In genomic region chr9:114562031-114562918, GRCm38 (mm10) we compare ENCODE assay signal across 9 mouse cellular contexts. TPM values are rescaled to one million over a fixed set of nuclear protein-coding genes. Genes with fewer than 3 reads are reported as not detected.
A peak's percentile ranks its signal among the peaks of the same experiment; 100 is the strongest.
DNase-seq lines count a peak whose midpoint lies in the region; ATAC-seq and TF ChIP-seq lines count a peak whose summit lies in the region.
"Had no signal": no experiment of that assay in that cellular context is flagged by ENCODE, and none has a peak within 500 bp of the region (broad histone marks: within the 10 kb centered on the region; RNA-seq: fewer than 3 reads in every experiment).

No protein-coding gene starts in this region.

- TF ChIP-seq POLR2A in embryonic fibroblast, embryonic 13.5 days (IDR thresholded peaks at IDR 0.05; ENCODE audit: low read depth, low read length), result no peak

- H3K36me3 ChIP-seq in intestine, embryonic 16.5 days (ENCODE audit: control insufficient read depth, insufficient read depth, low read length), result no peaks in the 10 kb centered on the region
- H3K36me3 ChIP-seq in neural tube, embryonic 12.5 days, result no peaks in the 10 kb centered on the region

- peaks cover 35% of the 10 kb centered on the region for H3K27me3 ChIP-seq in intestine, embryonic 16.5 days (replicated peaks; ENCODE audit: control insufficient read depth, insufficient read depth, low read length)
- peaks cover 19% of the 10 kb centered on the region for H3K27me3 ChIP-seq in neural tube, embryonic 12.5 days (replicated peaks)

- WGBS in intestine, embryonic 16.5 days, result 1% methylated on average over 96 of the region's 101 CpGs
- WGBS in neural tube, embryonic 12.5 days, result under 1% methylated on average over 95 of the region's 101 CpGs

- no peaks in the 10 kb centered on the region for H3K9me3 ChIP-seq in intestine, embryonic 16.5 days (ENCODE audit: control insufficient read depth, low read length)
- H3K9me3 ChIP-seq in neural tube, embryonic 12.5 days, result no peaks in the 10 kb centered on the region

- H3K4me3 ChIP-seq in left cerebral cortex, adult 2 months, result peak overlapping the region; percentile 33
- H3K4me3 ChIP-seq in embryonic fibroblast, embryonic 13.5 days (ENCODE audit: insufficient read depth, low read length), result peak overlapping the region; percentile 44
- H3K4me3 ChIP-seq in intestine, embryonic 16.5 days (ENCODE audit: low read length), result peak overlapping the region; percentile 69
- H3K4me3 ChIP-seq in neural tube, embryonic 12.5 days, result peak overlapping the region; percentile 67

- ATAC-seq in intestine, embryonic 16.5 days, result 0 out of 2 replicates have a peak, but pooled peaks have one; percentile 14
- ATAC-seq in neural tube, embryonic 12.5 days (ENCODE audit: low FRiP score, low read depth), result peak; percentile 2; the same call in 1 of the 2 replicates

- peak in 1 of 2 experiments; percentile 14 for DNase-seq in left cerebral cortex, adult 2 months (ENCODE audit: extremely low spot score in 1 of 2, low spot score in 2 of 2)
- no peak for DNase-seq in left cerebral cortex, postnatal 4 days
- no peak for DNase-seq in urinary bladder, postnatal 36 days (ENCODE audit: low spot score in 2 of 2)
- no peak for DNase-seq in thymus, postnatal 0 days (ENCODE audit: low spot score)
- DNase-seq in right cerebral cortex, postnatal 10 days (ENCODE audit: low spot score in 2 of 2), result no peak

- no peak for TF ChIP-seq CTCF in left cerebral cortex, adult 2 months (IDR thresholded peaks at IDR 0.05)
- no peak for TF ChIP-seq CTCF in embryonic fibroblast, embryonic 13.5 days (IDR thresholded peaks at IDR 0.05; ENCODE audit: borderline replicate concordance, insufficient read depth, low read length)

- intact Hi-C loops in left cerebral cortex, adult 2 months (cut with DNase I), result no loop called here
- intact Hi-C loops in left cerebral cortex, postnatal 4 days (cut with DNase I), result no loop called here

- H3K4me1 ChIP-seq in embryonic fibroblast, embryonic 13.5 days (ENCODE audit: control insufficient read depth, insufficient read depth, low read length), result no peaks in the 10 kb centered on the region
- no peaks in the 10 kb centered on the region; the same call in none of the 2 replicates for H3K4me1 ChIP-seq in intestine, embryonic 16.5 days (ENCODE audit: control insufficient read depth, insufficient read depth, low read length)
- peaks cover 42% of the 10 kb centered on the region for H3K4me1 ChIP-seq in neural tube, embryonic 12.5 days

- H3K27ac ChIP-seq in left cerebral cortex, adult 2 months, result no peak overlapping the region
- H3K27ac ChIP-seq in embryonic fibroblast, embryonic 13.5 days (ENCODE audit: insufficient read depth, low read length), result no peak overlapping the region
- H3K27ac ChIP-seq in intestine, embryonic 16.5 days (ENCODE audit: low read length), result peak overlapping the region; percentile 98
- H3K27ac ChIP-seq in neural tube, embryonic 12.5 days, result no peak overlapping the region

- peak overlapping the region; percentile 90 for H3K9ac ChIP-seq in intestine, embryonic 16.5 days (ENCODE audit: low read depth, low read length)
- H3K9ac ChIP-seq in neural tube, embryonic 12.5 days, result peak overlapping the region; percentile 75

- H3K4me2 ChIP-seq in intestine, embryonic 16.5 days (ENCODE audit: low read depth, low read length), result peak overlapping the region; percentile 83
- H3K4me2 ChIP-seq in neural tube, embryonic 12.5 days (replicated peaks), result peak overlapping the region; percentile 87

RNA-seq across cellular contexts. Expression of gene Trim71, which starts 1.9 kb away (rescaled TPM):
- total RNA-seq in left cerebral cortex, adult 2 months (2021), result under 1 TPM; 0.72 to 0.84 TPM
- under 1 TPM; 0.06 to 0.14 TPM for total RNA-seq in left cerebral cortex, postnatal 4 days (2021)
- 1.1 and 1.2 TPM in 2 replicates for polyA plus RNA-seq in embryonic fibroblast, embryonic 13.5 days (2011; ENCODE audit: insufficient read length, low read depth, missing spikeins)
- polyA plus RNA-seq in intestine, embryonic 16.5 days (2015; fragmentation: Nextera tagmentation; extraction: Ambion mirVana), result 3.8 and 4.0 TPM in 2 replicates
- 0.98 and 1.4 TPM in 2 replicates for polyA plus RNA-seq in neural tube, embryonic 12.5 days (2016; fragmentation: Nextera tagmentation; extraction: Ambion mirVana)
- polyA plus RNA-seq in thymus, postnatal 0 days (2015; fragmentation: Nextera tagmentation; extraction: Ambion mirVana), result 0.01 and 0.03 TPM in 2 replicates
- total RNA-seq: hematopoietic stem cell, adult 5-6 weeks had no signal

RNA-seq across cellular contexts. Expression of gene C130032M10Rik, which starts 46.8 kb away (rescaled TPM):
- not detected for total RNA-seq in left cerebral cortex, adult 2 months (2021)
- not detected for total RNA-seq in left cerebral cortex, postnatal 4 days (2021)
- polyA plus RNA-seq in embryonic fibroblast, embryonic 13.5 days (2011; ENCODE audit: insufficient read length, low read depth, missing spikeins), result not detected in 2 replicates
- polyA plus RNA-seq in intestine, embryonic 16.5 days (2015; fragmentation: Nextera tagmentation; extraction: Ambion mirVana), result 0.32 TPM in 1 of 2 replicates, not detected in the other
- polyA plus RNA-seq in neural tube, embryonic 12.5 days (2016; fragmentation: Nextera tagmentation; extraction: Ambion mirVana), result 0.28 and 0.29 TPM in 2 replicates
- not detected in 2 replicates for polyA plus RNA-seq in thymus, postnatal 0 days (2015; fragmentation: Nextera tagmentation; extraction: Ambion mirVana)
- total RNA-seq: hematopoietic stem cell, adult 5-6 weeks had no signal

RNA-seq across cellular contexts. Expression of gene Ccr4, which starts 57.6 kb away (rescaled TPM):
- total RNA-seq in left cerebral cortex, adult 2 months (2021), result not detected
- not detected for total RNA-seq in left cerebral cortex, postnatal 4 days (2021)
- not detected in 2 replicates for polyA plus RNA-seq in embryonic fibroblast, embryonic 13.5 days (2011; ENCODE audit: insufficient read length, low read depth, missing spikeins)
- 1.9 and 2.5 TPM in 2 replicates for polyA plus RNA-seq in intestine, embryonic 16.5 days (2015; fragmentation: Nextera tagmentation; extraction: Ambion mirVana)
- not detected in 2 replicates for polyA plus RNA-seq in neural tube, embryonic 12.5 days (2016; fragmentation: Nextera tagmentation; extraction: Ambion mirVana)
- 20.7 and 21.9 TPM in 2 replicates for polyA plus RNA-seq in thymus, postnatal 0 days (2015; fragmentation: Nextera tagmentation; extraction: Ambion mirVana)
- total RNA-seq: hematopoietic stem cell, adult 5-6 weeks had no signal
